Mouse (Mus musculus) CH12.LX (cell line): ENCODE data around the gene Asic4. TPM values are rescaled to one million over a fixed set of nuclear protein-coding genes. Genes with fewer than 3 reads are reported as not detected.

Experiments
- DNase-seq: peaks from one replicate; pipeline ENCODE4 v3.0.0-alpha.2; 2013; ENCODE audit errors: extremely low read depth
- H3K27ac ChIP-seq: 2 replicates; pipeline ENCODE4 v1.5.1; 2012; ENCODE audit warnings: low read depth, mild to moderate bottlenecking, control low read depth, moderate library complexity; ENCODE audit not compliant: insufficient read depth
- H3K27me3 ChIP-seq: replicated peaks from 2 replicates; pipeline ENCODE3; 2012; ENCODE audit warnings: inconsistent platforms
- H3K36me3 ChIP-seq, 2 experiments: replicated peaks in 1 of 2; 2 replicates each; pipeline versions ENCODE3 to v1.6.1; 2012; ENCODE audit warnings: inconsistent platforms in 1 of 2, low read length in 1 of 2, mild to moderate bottlenecking in 1 of 2, mixed read lengths in 1 of 2, moderate library complexity in 1 of 2; ENCODE audit not compliant: control insufficient read depth in 1 of 2, insufficient read depth in 1 of 2
- H3K4me1 ChIP-seq, 2 experiments: 2 replicates each; pipeline ENCODE4 v1.6.1; 2012; ENCODE audit warnings: inconsistent platforms in 1 of 2, moderate library complexity in 1 of 2; ENCODE audit not compliant: insufficient read depth in 2 of 2, control insufficient read depth in 1 of 2
- H3K4me2 ChIP-seq: 2 replicates; pipeline ENCODE4 v1.6.1; 2012; ENCODE audit warnings: low read depth, mild to moderate bottlenecking, control low read depth; ENCODE audit not compliant: poor library complexity, insufficient read depth, severe bottlenecking
- H3K4me3 ChIP-seq, 3 experiments: fragments of 150-350 bp in 1 of 3; sonication (generic) in 1 of 3; replicated peaks in 1 of 3; 2 replicates each; pipeline versions ENCODE3 to v1.5.1; 2011 to 2012; ENCODE audit warnings: low read depth in 2 of 3, low read length in 2 of 3, mild to moderate bottlenecking in 2 of 3, moderate library complexity in 2 of 3, control low read depth in 1 of 3, improper control_type of control experiment in 1 of 3, inconsistent platforms in 1 of 3, mixed read lengths in 1 of 3; ENCODE audit not compliant: poor library complexity in 1 of 3
- H3K79me2 ChIP-seq: replicated peaks from 2 replicates; pipeline ENCODE4 v1.6.1; 2012; ENCODE audit warnings: mild to moderate bottlenecking, moderate library complexity; ENCODE audit not compliant: control insufficient read depth, poor library complexity, insufficient read depth, severe bottlenecking; ENCODE audit errors: extremely low read depth
- H3K9ac ChIP-seq: 2 replicates; pipeline ENCODE4 v1.6.1; 2012; ENCODE audit warnings: low read depth, mild to moderate bottlenecking, control low read depth, moderate library complexity; ENCODE audit not compliant: insufficient read depth
- H3K9me3 ChIP-seq: replicated peaks from 2 replicates; pipeline ENCODE3; 2012; ENCODE audit warnings: low read length, inconsistent platforms, mixed read lengths
- BHLHE40 ChIP-seq: IDR thresholded peaks from 2 replicates; pipeline ENCODE4 v1.6.1; 2011; ENCODE audit warnings: mild to moderate bottlenecking, low read depth, low read length, improper control_type of control experiment
- CHD1 ChIP-seq: IDR thresholded peaks from 2 replicates; pipeline ENCODE4 v1.6.1; 2012; ENCODE audit warnings: low read depth, low read length, improper control_type of control experiment, inconsistent platforms
- CHD2 ChIP-seq: IDR thresholded peaks from 2 replicates; pipeline ENCODE4 v1.6.1; 2011; ENCODE audit warnings: low read length, improper control_type of control experiment
- CTCF ChIP-seq, 2 experiments: IDR thresholded peaks in 1 of 2; conservative IDR thresholded peaks in 1 of 2; 2 replicates each; pipeline ENCODE4 v1.5.1; 2011 to 2012; ENCODE audit warnings: low read depth in 2 of 2, low read length in 2 of 2, improper control_type of control experiment in 1 of 2, inconsistent platforms in 1 of 2, mild to moderate bottlenecking in 1 of 2, moderate library complexity in 1 of 2
- ELF1 ChIP-seq: IDR thresholded peaks from 2 replicates; pipeline ENCODE4 v1.6.1; 2014; ENCODE audit warnings: low read depth, mild to moderate bottlenecking, inconsistent platforms, low read length, improper control_type of control experiment
- EP300 ChIP-seq: IDR thresholded peaks from 2 replicates; pipeline ENCODE4 v1.6.1; 2011; ENCODE audit warnings: low read length, improper control_type of control experiment
- GABPA ChIP-seq: IDR thresholded peaks from 2 replicates; pipeline ENCODE4 v1.6.1; 2012; ENCODE audit warnings: low read depth, low read length, improper control_type of control experiment, inconsistent platforms; ENCODE audit not compliant: insufficient replicate concordance
- HCFC1 ChIP-seq: IDR thresholded peaks from 2 replicates; pipeline ENCODE4 v1.6.1; 2012; ENCODE audit warnings: low read depth, mild to moderate bottlenecking, inconsistent platforms, low read length, improper control_type of control experiment
- IRF4 ChIP-seq: IDR thresholded peaks from 2 replicates; pipeline ENCODE4 v1.6.1; 2014; ENCODE audit warnings: low read depth, mild to moderate bottlenecking, inconsistent platforms, low read length, improper control_type of control experiment
- JUN ChIP-seq: IDR thresholded peaks from 2 replicates; pipeline ENCODE4 v1.6.1; 2011; ENCODE audit warnings: low read depth, mild to moderate bottlenecking, low read length, improper control_type of control experiment, moderate library complexity; ENCODE audit not compliant: insufficient read depth
- JUND ChIP-seq: conservative IDR thresholded peaks from 2 replicates; pipeline ENCODE4 v1.6.1; 2011; ENCODE audit warnings: low read depth, low read length, improper control_type of control experiment
- MAFK ChIP-seq: IDR thresholded peaks from 2 replicates; pipeline ENCODE4 v1.6.1; 2011; ENCODE audit warnings: low read length, improper control_type of control experiment; ENCODE audit not compliant: insufficient replicate concordance
- MAX ChIP-seq: IDR thresholded peaks from 2 replicates; pipeline ENCODE4 v1.6.1; 2011; ENCODE audit warnings: low read length, improper control_type of control experiment
- MEF2A ChIP-seq: IDR thresholded peaks from 2 replicates; pipeline ENCODE4 v1.6.1; 2014; ENCODE audit warnings: low read depth, mild to moderate bottlenecking, inconsistent platforms, low read length, improper control_type of control experiment, borderline replicate concordance
- MXI1 ChIP-seq: IDR thresholded peaks from 2 replicates; pipeline ENCODE4 v1.6.1; 2011; ENCODE audit warnings: mild to moderate bottlenecking, low read depth, low read length, improper control_type of control experiment
- MYC ChIP-seq: IDR thresholded peaks from 2 replicates; pipeline ENCODE4 v1.6.1; 2011; ENCODE audit warnings: low read depth, mild to moderate bottlenecking, improper control_type of control experiment, low read length
- NELFE ChIP-seq: IDR thresholded peaks from 2 replicates; pipeline ENCODE4 v1.6.1; 2011; ENCODE audit warnings: low read depth, low read length, improper control_type of control experiment
- NRF1 ChIP-seq: IDR thresholded peaks from 2 replicates; pipeline ENCODE4 v1.6.1; 2014; ENCODE audit warnings: low read depth, mild to moderate bottlenecking, inconsistent platforms, low read length, improper control_type of control experiment, moderate library complexity
- PAX5 ChIP-seq: IDR thresholded peaks from 2 replicates; pipeline ENCODE4 v1.6.1; 2012; ENCODE audit warnings: low read length, inconsistent platforms, mixed read lengths
- RCOR1 ChIP-seq: conservative IDR thresholded peaks from 2 replicates; pipeline ENCODE4 v1.6.1; 2012; ENCODE audit warnings: low read depth, mild to moderate bottlenecking, inconsistent platforms, low read length, improper control_type of control experiment
- SIN3A ChIP-seq: IDR thresholded peaks from 2 replicates; pipeline ENCODE4 v1.6.1; 2012; ENCODE audit warnings: low read length, improper control_type of control experiment, inconsistent platforms
- SMC3 ChIP-seq: IDR thresholded peaks from 2 replicates; pipeline ENCODE4 v1.6.1; 2011; ENCODE audit warnings: low read depth, low read length, improper control_type of control experiment
- TBP ChIP-seq: conservative IDR thresholded peaks from 2 replicates; pipeline ENCODE4 v1.6.1; 2011; ENCODE audit warnings: low read depth, low read length, improper control_type of control experiment
- UBTF ChIP-seq: IDR thresholded peaks from 2 replicates; pipeline ENCODE4 v1.6.1; 2012; ENCODE audit warnings: low read depth, mild to moderate bottlenecking, inconsistent platforms, low read length, improper control_type of control experiment, moderate library complexity
- USF1 ChIP-seq: IDR thresholded peaks from 2 replicates; pipeline ENCODE4 v1.6.1; 2014; ENCODE audit warnings: low read depth, mild to moderate bottlenecking, inconsistent platforms, low read length, improper control_type of control experiment
- USF2 ChIP-seq: conservative IDR thresholded peaks from 2 replicates; pipeline ENCODE4 v1.6.1; 2011; ENCODE audit warnings: low read depth, low read length, improper control_type of control experiment
- ZKSCAN1 ChIP-seq: IDR thresholded peaks from 2 replicates; pipeline ENCODE4 v1.6.1; 2012; ENCODE audit warnings: low read depth, inconsistent platforms, low read length, improper control_type of control experiment, borderline replicate concordance
- ZMIZ1 ChIP-seq: IDR thresholded peaks from 2 replicates; pipeline ENCODE4 v1.6.1; 2012; ENCODE audit warnings: low read depth, mild to moderate bottlenecking, inconsistent platforms, low read length, improper control_type of control experiment
- ZNF384 ChIP-seq: IDR thresholded peaks from 2 replicates; pipeline ENCODE4 v1.6.1; 2012; ENCODE audit warnings: low read depth, low read length, improper control_type of control experiment, inconsistent platforms
- dilution Hi-C: fragments of 300-500 bp; cut with MboI; formaldehyde crosslinking; loops from 2 replicates; pipeline ENCODE4 v1.14.3; 2020; ENCODE audit warnings: low sequenced_read_pairs; ENCODE audit not compliant: extremely low pct_unique_long_range_greater_than_20kb, extremely low pct_ligation_motif_present
- in situ Hi-C: fragments of 300-500 bp; cut with MboI; formaldehyde crosslinking; loops from 3 replicates; pipeline ENCODE4 v1.14.3; 2019; ENCODE audit warnings: low sequenced_read_pairs, low pct_ligation_motif_present, low pct_unique_long_range_greater_than_20kb, mixed read lengths
- polyA plus RNA-seq: library from polyadenylated mRNA; unstranded; fragments of >175 nt; gene quantifications from 2 replicates; pipeline ENCODE4 v1.2.1, GENCODE M21; 2012; ENCODE audit warnings: low read depth; ENCODE audit not compliant: insufficient read length
- total RNA-seq, 2 experiments: library from RNA; depleted of rRNA; stranded (reverse); fragments of 300-350 nt in 1 of 2; fragments of >200 nt in 1 of 2; gene quantifications; 2 replicates each; pipeline ENCODE4 v1.2.3; 2012 to 2014

Gene Asic4
- total and polyA plus RNA-seq, 3 experiments: not detected

GRCm38 (mm10) chr1:75478497-75478896 is 28.3 kb downstream of the Asic4 start:
- Histone ChIP-seq H3K4me2 (peak overlapping the region; percentile 94; the same call in 1 of the 2 replicates), H3K36me3 (peaks cover 27 to 37% of the 10 kb centered on the region in 2 experiments), H3K9me3 (no peaks in the 10 kb centered on the region), H3K27me3 (peaks cover 5% of the 10 kb centered on the region), H3K4me1 (peaks cover 7 to 24% of the 10 kb centered on the region in 2 experiments), H3K4me3 (peak overlapping the region; percentile 67 to 81 (median 78)), H3K9ac (peak overlapping the region; percentile 70), H3K27ac (peak overlapping the region; percentile 52), H3K79me2 (peaks cover 5% of the 10 kb centered on the region; the same call in 1 of the 2 replicates)
- dilution Hi-C loops: no loop called here
- TF ChIP-seq UBTF (no peak), MYC (no peak), IRF4 (0 out of 2 replicates have a peak, but pooled peaks have one; percentile 41), ELF1 (peak; percentile 73), ZMIZ1 (no peak), TBP (no peak), SIN3A (peak; percentile 7), NRF1 (peak; percentile 49; the same call in 1 of the 2 replicates), MAX (no peak; the same call in 1 of the 2 replicates), HCFC1 (peak; percentile 56)
- in situ Hi-C loops: no loop called here
- DNase-seq: peak; percentile 37

- Histone ChIP-seq H3K79me2 (peaks cover 5% of the 10 kb centered on the region; the same call in 1 of the 2 replicates), H3K36me3 (peaks cover 24 to 31% of the 10 kb centered on the region in 2 experiments), H3K4me1 (peaks cover 7 to 24% of the 10 kb centered on the region in 2 experiments), H3K4me3 (peak within 1 kb of the TSS; percentile 67 to 81 (median 78)), H3K27me3 (peaks cover 5% of the 10 kb centered on the region), H3K27ac (peak within 1 kb of the TSS; percentile 52), H3K4me2 (peak within 1 kb of the TSS; percentile 94), H3K9me3 (no peaks in the 10 kb centered on the region), H3K9ac (peak within 1 kb of the TSS; percentile 70)
- in situ Hi-C loops (no loop called here), dilution Hi-C loops (no loop called here)
- DNase-seq: peak; percentile 95
- TF ChIP-seq GABPA (peak; percentile 73; the same call in 1 of the 2 replicates), CHD2 (no peak), USF2 (no peak), JUND (no peak), CTCF (conservative IDR thresholded peaks at IDR 0.05 in 1 of 2, IDR thresholded peaks at IDR 0.05 in 1 of 2; ENCODE audit: low read depth in 2 of 2, low read length in 2 of 2) (peak in 1 of 2 experiments; percentile 1; a peak in 1 of 4 replicates), SMC3 (no peak), ELF1 (peak; percentile 92), RCOR1 (no peak), BHLHE40 (0 out of 2 replicates have a peak, but pooled peaks have one; percentile 9), NELFE (peak; percentile 88), ZKSCAN1 (no peak), MAX (peak; percentile 59; the same call in 1 of the 2 replicates), HCFC1 (peak; percentile 67), JUN (0 out of 2 replicates have a peak, but pooled peaks have one; percentile 30), EP300 (no peak), CHD1 (no peak), PAX5 (no peak), ZNF384 (no peak), NRF1 (peak; percentile 47), TBP (no peak), MAFK (no peak), USF1 (no peak), MEF2A (peak; percentile 38; the same call in 1 of the 2 replicates), IRF4 (no peak; the same call in 1 of the 2 replicates), MXI1 (no peak; the same call in none of the 2 replicates), SIN3A (peak; percentile 95)
These were observed 28.8 kb downstream of the Asic4 start, which contains the start of the genes Chpf and Tmem198 for GRCm38 (mm10) chr1:75478916-75479634. Gene Chpf, minus strand, starts transcription at chr1:75479307. Gene Tmem198, plus strand, starts transcription at chr1:75479532.
